Mouse (Mus musculus): Measurements from ENCODE around the gene Vti1a.

Vti1a gene

DNA sequence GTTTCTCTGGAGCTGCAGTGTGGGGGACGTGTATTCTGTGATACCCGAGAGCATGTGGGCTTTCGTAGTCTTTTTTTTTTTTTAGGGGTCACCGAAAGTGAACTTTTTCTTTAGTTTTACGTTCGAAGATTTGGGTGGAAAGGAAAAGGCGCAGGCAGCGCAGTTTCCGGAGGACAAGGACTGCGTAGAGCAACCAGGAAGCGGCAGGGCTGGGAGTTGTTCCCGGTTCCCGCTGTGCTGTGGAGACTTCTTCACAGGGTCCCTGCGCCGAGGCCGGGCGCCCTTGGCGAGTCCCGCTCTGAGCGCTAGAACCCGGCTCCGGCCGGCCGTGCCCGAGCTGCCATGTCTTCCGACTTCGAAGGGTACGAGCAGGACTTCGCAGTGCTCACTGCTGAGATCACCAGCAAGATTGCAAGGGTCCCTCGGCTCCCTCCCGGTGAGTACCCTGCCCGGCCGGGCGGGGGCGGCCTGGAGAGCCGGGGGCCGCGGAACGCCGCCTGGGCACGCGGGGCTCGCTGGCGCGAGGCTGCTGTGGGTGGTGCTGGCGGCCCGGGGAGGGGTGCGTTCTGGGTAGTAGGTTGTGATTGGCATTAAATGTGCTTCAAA is at the start of gene Vti1a:
Gene Vti1a (plus strand): TSS at position 187 of the 606 bp plus-strand sequence.
- DNase-seq (ENCODE audit: low read depth), result peak; percentile 89

DNA sequence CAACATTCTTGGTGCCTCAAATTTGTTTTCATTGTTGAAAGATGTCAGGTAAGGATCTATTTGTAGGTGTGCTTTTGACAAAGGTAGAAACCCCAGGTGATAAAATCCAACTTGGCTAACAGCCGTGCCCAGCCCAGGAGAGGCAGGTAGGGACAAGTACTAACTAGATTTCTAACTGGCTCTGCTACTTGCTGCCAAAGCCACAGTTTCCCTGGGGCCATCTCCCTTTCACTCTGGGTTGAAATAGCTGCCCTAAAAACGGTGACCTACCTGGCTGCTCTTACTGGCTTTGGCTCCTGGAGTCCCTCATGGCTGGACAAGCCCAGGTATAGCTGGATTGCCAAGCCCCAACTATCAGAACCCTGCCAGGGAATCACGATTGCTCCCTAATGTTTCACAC is 49.3 kb upstream of the Vti1a start:
- no peak for DNase-seq (ENCODE audit: low read depth)

DNA sequence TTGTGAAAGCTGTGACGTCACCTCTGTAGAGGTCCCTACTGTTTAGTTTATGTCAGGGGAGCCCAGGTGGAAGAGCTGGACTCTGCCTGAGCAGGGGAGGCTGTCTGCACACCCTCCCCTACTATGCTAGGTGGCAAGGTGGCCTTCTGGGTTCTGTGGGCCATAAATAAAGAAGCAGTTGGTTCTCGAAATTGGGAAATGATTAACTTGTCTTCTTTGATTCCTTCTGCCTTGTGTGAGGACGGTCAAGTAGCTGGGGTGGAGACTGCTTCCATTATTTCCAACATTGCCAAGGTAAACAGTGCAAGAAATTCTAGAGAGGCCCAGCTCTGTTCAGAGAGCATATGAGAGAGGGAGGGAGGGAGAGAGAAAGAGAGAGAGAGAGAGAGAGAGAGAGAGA is 47.9 kb upstream of the Vti1a start:
- DNase-seq (ENCODE audit: low read depth), result no peak

DNA sequence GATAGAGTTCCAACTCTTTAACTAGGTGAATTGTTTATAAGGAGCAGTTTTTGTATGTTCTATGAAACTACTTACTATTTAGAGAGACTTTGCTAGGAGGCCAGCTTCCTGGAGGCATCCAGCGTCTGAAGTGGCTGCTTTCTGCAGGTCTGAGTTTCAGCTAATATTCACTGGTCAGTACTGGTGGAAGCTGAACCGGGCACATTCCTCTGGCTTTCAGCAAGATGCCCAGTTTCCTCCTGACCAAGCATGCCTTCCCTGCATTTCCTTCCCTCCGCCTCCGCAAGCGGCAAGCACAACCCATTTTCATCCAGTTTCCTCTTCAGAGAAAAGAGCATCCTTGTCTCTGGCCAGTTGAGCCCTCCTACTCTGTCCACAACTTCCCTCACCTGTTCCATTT is 47.0 kb upstream of the Vti1a start:
- DNase-seq (ENCODE audit: low read depth), result no peak

DNA sequence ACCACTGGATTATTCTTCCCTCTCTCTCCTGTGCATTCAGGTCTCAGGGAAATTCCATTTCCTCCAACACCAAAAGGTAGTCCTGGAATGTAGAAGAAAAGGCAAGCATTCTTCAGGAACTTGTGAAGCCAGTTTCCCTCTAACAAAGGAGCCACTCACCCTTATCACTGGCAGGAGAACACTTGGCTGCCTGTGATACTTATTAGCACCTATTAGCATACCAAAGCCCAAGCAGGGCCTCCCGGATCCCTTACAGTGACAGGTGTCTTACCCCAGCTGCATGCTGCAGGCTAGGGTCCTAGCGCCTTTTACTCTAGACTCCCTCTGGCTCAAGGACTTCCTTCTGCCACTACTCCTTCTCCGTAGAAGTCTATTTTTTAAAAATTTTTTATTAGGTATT is 44.6 kb upstream of the Vti1a start:
- no peak for DNase-seq (ENCODE audit: low read depth)

DNA sequence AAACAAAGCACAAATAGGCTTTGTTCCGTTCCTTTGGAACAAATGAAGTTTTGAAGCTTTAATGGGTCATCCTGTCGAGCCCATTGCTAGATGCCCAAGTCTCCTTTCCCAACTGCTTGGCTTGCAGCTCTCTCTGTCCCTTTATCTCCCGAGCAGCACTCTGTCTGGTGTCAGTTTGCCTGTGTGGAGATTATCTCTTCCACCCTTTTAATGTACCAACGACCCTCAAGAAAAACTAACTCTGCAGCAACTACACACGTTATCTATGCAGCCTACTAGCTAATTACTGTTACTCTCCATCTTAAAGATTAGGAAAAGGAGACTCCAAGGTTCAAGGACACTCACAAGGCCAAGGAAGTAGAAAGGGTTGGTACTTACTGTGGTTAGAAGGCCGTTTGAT is 42.8 kb upstream of the Vti1a start:
- peak; percentile 50 for DNase-seq (ENCODE audit: low read depth)

DNA sequence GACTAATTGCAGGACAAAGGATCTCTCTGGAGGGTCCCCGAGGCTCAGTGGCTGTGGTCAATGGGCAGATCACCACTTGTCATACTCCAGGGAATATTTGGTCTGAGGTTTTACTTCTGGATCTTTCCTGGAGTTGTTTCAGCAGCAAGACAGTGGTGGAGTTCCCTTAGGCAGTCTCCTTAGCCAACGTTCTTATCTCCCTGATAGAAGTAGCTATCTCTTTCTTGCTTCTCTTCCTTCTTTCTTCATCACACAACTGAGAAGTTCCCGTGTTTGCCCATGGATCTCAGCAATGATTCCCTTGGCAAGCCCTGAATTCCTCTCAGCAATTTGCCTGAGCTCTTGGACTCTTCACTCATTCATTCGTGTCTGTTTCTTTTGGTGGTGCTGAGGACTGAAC is 40.0 kb upstream of the Vti1a start:
- DNase-seq (ENCODE audit: low read depth), result no peak

DNA sequence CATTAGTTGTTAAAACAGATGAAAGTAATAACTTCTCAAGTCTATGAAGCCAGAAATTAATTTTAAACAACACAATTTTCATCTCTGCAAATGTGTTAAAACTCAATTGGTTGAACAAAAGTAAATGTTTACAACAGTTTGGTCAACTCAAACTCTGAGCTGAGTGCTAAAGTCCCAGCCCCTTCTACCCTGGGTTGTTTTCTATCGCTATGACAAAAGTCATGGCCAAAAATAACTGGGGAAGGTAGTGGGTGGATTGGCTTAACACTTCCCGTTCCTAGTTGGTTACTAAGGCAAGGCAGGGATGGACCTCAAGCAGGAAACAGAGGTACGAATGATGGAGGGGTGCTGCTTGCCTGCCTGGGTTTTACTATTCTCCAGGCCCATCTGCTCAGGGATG is 39.3 kb upstream of the Vti1a start:
- no peak for DNase-seq (ENCODE audit: low read depth)

DNA sequence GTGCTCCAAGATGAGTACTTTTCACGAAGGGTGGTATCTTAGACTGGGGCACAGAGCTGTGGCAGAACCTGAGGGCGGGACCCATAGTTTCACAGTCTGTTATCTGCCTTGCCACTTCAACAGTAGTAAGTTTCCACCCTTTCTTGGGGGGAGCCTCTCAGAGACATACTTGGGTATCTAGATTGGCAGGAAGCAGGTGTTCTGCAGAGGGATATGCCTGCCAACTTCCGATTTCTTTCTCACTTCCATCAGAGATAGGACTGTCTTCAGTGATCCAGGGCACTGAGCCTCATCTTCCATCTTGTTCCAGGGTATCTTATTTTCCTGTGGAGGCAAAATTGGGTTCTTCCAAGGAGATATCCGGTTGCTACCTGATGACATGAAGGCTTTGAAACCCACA is 32.0 kb upstream of the Vti1a start:
- DNase-seq (ENCODE audit: low read depth), result peak; percentile 86

DNA sequence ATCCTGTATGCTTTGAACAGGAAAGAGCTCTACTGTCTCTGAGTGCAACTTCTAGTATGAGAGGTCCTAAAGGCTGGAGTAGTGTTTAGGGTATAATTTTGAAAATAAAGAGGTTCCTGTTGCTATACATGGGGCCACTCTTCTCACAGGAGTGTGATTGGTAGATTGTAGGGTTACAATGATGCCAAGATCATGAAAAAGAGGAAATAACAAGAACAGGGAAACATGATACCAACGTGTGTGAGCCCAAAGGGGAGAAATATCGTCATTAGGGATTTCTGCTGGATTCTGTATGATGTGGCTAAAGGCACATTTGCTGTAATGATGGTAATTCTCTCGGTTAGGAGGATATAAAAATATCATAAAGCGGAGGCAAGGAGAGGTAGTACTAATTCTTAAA is 30.1 kb upstream of the Vti1a start:
- no peak for DNase-seq (ENCODE audit: low read depth)

DNA sequence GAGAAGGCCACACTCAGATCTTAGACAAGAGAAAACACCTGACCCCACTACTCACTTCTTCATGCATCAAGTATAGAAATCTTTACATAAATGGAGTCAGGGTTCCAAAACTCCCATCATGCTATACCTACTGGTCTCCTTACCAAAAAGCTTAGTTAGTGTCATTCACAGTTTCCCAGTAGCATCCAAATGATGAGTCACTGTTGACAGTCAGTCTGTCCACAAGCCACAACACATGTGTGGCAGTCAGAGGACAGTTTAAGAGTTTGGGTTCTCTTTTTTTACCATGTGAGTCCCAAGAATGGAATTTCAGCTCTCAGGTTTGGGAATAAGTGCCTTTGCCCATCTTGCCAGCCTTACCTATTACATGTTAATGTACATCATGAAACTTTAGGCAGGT is 27.1 kb upstream of the Vti1a start:
- no peak for DNase-seq (ENCODE audit: low read depth)

DNA sequence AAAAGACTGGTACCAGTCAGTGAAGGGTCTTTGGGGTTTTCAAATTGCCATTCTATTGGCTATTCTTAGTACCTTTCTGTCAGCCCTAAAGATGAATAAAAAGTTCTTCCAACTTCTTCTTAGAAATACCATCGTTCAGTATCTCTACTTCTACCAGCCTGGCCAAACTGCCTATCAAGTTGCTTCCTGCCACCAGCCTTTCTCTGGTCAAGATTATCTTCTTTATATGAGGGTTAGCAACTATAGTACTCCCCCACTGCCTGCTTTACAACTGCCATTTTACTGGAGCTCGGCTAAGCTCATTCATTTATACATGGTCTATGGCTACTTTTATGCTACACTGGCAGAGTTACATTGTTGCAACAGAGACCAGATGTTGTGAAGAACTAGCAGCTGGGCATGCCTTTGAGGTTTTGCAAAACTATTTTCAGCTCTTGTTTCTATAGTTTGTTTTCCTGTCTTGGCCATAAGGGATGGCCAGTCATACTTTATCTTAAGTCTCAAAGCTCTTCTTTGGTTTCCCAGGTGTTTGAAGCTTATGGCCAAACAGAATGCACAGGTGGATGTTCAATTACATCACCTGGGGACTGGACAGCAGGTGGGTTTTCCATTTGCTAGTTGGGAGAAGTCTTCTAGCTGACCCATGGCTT is 25.3 kb upstream of the Vti1a start:
- no peak for DNase-seq (ENCODE audit: low read depth)

DNA sequence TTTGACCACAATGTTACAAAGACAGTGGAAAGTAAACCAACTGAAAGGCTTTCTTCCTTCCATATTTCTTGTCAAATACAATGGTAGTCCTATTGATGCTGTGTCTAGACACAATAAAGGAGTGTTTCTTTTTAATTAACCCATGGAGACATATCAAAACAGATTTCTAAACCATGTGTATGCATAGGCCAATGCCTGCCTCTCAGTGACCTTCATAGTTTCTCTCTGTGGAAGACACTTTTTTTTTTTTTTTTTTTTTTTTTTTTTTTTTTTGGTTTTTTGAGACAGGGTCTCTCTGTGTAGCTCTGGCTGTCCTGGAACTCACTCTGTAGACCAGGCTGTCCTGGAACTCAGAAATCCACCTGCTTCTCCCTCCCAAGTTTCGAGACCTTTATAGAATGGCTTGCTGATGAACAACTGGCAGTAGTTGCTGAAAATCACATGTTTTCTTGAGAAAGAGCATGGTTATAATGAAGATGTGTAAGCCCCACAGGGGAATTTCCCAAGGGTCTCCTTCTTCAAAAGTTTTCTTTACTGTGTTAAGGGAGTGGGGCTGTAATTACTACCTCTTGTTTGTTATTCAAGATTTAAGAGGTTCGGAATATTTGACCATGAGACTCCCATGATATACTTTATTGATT is 23.8 kb upstream of the Vti1a start:
- DNase-seq (ENCODE audit: low read depth), result no peak

DNA sequence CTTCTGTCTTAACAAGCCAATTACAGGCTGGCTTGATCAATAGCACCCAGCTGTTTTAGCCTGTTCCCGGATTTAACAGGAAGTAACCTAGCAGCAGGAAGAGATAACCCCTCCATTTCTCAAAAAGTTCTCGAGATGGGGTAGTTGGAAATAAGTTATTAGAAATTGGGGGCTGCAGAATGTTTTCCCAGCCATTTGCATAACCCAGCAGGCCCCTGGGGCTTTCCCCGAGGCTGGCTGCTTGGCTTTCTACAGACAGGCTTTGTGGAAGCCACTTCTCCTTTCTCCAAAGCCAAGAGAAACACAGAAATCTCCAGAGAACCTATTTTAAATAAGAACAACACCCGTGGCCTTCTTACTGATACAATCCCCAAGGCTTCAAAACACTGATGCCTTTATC is 22.9 kb upstream of the Vti1a start:
- no peak for DNase-seq (ENCODE audit: low read depth)

DNA sequence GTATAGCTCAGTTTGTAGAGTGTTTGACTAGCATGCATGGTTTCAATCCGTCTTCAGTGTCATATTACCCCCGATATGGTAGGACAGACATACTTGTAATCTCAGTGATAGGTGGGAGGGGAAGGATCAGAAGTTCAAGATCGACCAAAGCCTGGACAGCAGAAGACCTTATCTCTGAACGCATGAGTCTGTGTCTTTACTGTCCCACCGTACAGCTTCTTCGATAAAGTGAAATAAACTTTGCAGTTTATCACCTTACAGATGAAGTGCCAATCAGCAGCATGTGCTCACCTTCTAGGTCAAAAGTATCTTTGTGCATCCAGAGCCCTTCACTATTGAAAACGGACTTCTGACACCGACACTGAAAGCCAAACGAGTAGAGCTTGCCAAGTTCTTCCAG is 21.0 kb upstream of the Vti1a start:
- DNase-seq (ENCODE audit: low read depth), result no peak

DNA sequence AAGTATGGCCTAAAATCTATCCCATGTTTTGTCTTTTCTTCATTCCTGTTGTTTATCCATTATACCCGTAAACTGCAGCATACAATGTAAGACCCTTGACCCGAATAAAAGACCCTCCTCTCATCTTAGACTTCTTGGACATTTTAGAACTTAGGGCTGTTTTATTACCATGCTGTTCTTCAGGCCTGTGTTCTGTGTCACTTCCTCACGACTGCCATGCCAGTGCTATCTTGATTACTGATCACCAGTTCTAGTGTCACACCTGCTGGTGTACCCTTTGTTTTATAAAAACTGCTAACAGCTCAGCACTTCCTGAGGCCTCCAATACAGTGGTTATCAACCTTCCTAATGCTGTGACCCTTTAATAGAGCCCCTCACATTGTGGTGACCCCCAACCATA is 20.5 kb upstream of the Vti1a start:
- no peak for DNase-seq (ENCODE audit: low read depth)

DNA sequence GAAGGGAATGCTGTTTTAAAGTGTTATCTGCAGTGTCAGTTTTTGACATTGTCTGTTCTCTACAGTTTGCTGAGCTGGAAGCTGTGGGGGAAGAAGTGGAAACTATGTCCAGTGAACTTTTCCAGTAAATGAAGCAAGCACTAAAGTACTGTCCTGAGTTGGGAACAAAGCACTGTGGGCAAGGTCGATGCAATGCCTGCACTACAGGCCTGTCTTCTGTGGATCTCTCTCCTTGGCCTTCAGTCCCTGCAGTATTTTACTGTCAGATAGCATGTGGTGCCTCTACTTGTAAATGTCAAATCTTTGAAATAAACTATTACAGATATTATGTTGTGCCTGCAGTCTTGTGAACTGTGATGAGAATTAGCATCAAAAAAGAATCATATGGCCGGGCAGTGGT is 19.8 kb upstream of the Vti1a start:
- DNase-seq (ENCODE audit: low read depth), result no peak

DNA sequence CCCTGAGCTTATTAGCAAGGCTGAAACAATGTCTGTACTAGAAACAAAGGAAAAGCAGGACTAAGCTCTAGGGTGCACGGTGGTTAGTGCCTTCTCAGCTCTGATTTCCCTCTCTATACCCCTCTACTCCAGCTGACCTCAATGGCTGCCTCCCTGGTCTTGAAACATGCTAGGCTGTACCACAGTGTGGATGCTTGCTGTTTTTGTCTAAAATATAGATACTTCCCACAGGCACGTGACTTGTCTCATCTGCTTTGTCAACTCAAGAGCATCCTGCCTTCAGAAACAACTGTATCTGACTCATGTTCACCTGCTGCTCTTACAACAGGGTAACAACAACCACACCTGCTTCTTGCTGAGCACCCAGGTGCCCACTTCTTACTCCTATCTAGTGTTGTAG is 18.6 kb upstream of the Vti1a start:
- DNase-seq (ENCODE audit: low read depth), result no peak

DNA sequence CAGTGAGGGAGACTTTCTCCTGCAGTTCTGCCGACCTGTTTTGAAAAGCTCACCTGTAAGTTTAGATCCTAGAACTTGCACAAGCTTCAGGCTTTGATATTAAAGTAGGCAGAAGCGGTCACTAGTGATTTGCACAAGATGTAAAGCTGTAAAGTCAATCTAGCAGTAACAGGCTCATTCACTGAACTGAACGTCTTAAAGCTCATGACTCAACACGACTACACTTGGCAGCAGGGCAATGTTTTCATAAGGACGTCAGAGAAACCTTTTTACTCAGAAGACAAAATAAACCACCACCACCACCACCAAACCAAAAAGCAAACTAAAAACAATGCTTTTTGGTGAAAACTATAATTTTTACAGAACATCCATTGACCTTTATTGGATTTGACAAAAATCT is 18.1 kb upstream of the Vti1a start:
- DNase-seq (ENCODE audit: low read depth), result no peak

DNA sequence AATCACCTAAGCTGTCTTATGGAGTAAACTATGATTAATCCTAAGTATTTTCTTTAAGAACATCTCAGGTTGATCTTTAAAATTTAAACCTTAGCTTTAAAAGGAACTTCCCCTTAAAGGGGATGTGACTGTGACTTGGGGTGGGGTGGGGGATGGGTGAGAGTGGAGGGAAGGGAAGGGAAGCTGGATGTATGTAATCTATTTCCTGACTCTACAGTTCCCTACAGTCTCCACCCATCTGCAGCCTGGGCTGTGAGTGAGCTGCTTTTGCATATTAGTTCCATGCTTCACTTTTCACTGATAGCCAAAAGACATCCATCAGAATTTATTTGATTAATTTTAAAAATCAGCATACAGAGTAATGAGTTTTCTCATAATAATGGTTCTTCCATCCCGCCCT is 16.7 kb upstream of the Vti1a start:
- DNase-seq (ENCODE audit: low read depth), result no peak

DNA sequence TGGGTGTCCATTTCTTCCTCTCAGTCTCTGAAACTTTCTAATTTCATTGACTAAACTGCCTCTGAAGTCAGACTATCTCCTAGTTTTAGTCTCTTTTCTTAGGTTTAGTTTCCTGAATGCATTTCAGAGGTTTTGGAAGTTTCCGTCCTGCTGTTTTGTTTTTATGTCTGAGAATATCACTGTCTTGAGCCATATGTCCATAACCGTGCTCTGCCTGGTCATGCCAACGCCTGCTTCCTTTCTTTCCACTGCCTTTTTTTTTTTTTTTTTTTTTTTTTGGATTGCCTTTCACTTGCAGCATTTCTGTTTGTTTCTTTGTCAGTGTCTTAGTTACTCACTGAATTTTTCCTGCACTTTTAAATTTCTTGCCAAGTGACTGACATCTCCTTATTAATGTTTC is 15.6 kb upstream of the Vti1a start:
- DNase-seq (ENCODE audit: low read depth), result no peak

DNA sequence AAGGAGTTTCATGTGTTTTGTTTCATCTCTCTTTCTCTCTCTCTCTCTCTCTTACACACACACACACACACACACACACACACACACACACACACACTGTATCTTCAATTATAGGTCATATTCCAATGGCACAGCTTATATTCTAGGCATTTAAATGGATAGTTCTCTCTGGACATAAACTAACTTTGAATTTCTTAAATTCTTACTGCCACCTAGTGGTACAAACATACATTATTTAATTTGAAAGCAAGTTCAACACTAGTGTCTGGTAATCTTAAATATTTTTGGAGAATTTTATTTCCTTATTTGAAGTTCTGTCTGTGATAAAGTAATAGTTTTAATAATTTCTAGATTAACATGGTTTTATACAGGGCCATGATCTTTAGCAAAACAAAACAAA is 11.1 kb upstream of the Vti1a start:
- DNase-seq (ENCODE audit: low read depth), result no peak

DNA sequence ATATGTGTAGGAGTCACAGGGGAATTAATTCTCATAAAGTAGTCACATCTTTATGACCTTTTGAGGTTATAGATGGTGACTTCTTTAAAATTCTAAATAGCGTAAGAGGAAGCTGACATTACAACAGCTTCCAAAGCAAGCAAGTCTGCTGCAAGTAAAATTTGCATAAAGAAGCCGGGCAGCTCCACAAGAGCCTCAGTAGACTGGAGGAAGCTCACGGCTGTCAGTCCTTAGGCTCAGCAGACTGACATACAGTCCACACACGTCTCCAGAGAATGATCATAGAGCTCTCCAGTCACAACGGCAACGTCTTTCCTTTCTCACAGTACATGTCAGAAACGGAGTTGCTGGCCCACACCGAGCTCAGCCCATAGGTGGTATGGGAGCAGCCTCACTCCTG is 4.2 kb upstream of the Vti1a start:
- no peak for DNase-seq (ENCODE audit: low read depth)

DNA sequence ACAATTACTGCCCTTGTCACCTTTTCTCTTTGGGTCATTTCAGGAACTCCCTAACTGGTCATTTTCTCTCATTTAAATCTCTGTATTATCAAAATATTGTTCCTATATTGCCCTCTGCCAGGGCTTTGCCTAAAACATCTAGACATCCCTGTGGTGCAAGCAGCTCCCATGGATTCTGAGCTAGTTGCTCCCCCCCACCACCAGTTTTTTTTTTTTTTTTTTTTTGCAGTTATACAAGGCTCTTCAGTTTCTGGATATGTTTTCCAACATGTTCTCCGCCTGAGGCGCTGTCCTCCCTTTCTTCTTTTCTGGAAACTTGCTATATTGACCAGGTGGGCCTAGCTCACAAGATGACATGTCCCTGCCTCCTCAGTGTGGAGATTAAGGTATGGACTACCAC is 2.4 kb upstream of the Vti1a start:
- DNase-seq (ENCODE audit: low read depth), result no peak

Data from c-Kit-positive CD71-positive TER-119-negative erythroid progenitor cells, embryonic 14.5 days (primary cell).